ENCODE assay signal across 31 mouse cellular contexts in the genomic region with DNA sequence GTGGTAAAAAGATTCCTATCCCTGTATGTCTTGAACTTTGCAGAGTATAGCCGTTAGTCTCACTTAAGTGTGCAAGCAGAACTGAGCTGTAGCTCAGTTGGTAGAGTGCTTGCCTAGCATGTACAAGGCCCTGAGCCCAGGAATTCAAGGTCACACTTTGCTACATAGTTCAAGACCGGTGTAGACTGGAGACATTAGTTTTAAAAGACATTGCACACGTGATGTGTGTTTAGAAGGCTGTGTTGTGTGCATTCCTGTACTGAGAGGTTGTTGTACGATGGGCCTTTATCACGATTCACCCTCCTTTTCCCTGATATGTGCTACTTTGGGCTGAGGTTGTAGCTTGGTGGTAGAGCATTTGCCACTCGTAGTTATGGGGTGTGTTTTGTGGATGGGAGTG.
"Had no signal": no experiment of that assay in that cellular context is flagged by ENCODE, and none has a peak within 500 bp of the region (broad histone marks: within the 10 kb centered on the region; RNA-seq: fewer than 3 reads in every experiment).

No protein-coding gene starts in this region.

- ATAC-seq: liver, embryonic 12.5 days; liver, postnatal 0 days; lung, postnatal 0 days; midbrain, embryonic 15.5 days; midbrain, embryonic 16.5 days had no signal

- H3K9me3 ChIP-seq: limb, embryonic 10.5 days; limb, embryonic 12.5 days; limb, embryonic 13.5 days; limb, embryonic 15.5 days; liver, embryonic 12.5 days; liver, embryonic 13.5 days; liver, embryonic 15.5 days; lung, embryonic 15.5 days; megakaryocyte, embryonic 14.5 days; midbrain, embryonic 10.5 days; midbrain, embryonic 12.5 days; midbrain, embryonic 15.5 days; neural tube, embryonic 12.5 days had no signal

- H3K4me3 ChIP-seq: left cerebral cortex, adult 2 months; limb, embryonic 10.5 days; limb, embryonic 12.5 days; limb, embryonic 13.5 days; limb, embryonic 15.5 days; liver, embryonic 12.5 days; liver, embryonic 13.5 days; liver, embryonic 15.5 days; lung, embryonic 15.5 days; megakaryocyte, embryonic 14.5 days; midbrain, embryonic 10.5 days; midbrain, embryonic 12.5 days; midbrain, embryonic 15.5 days; myocyte; neural tube, embryonic 12.5 days had no signal

- H3K9ac ChIP-seq: limb, embryonic 12.5 days; limb, embryonic 13.5 days; limb, embryonic 15.5 days; liver, embryonic 12.5 days; liver, embryonic 13.5 days; liver, embryonic 14.5 days; liver, embryonic 15.5 days; liver, postnatal 0 days; lung, embryonic 14.5 days; lung, embryonic 15.5 days; midbrain, embryonic 12.5 days; midbrain, embryonic 15.5 days; neural tube, embryonic 12.5 days had no signal

- H3K4me2 ChIP-seq: limb, embryonic 12.5 days; limb, embryonic 13.5 days; limb, embryonic 15.5 days; liver, embryonic 11.5 days; liver, embryonic 12.5 days; liver, embryonic 13.5 days; liver, embryonic 15.5 days; lung, embryonic 14.5 days; lung, embryonic 15.5 days; midbrain, embryonic 11.5 days; midbrain, embryonic 12.5 days; midbrain, embryonic 15.5 days; neural tube, embryonic 12.5 days had no signal

- H3K27me3 ChIP-seq: lung, embryonic 15.5 days; neural tube, embryonic 12.5 days had no signal

- H3K27ac ChIP-seq: left cerebral cortex, adult 2 months; limb, embryonic 10.5 days; limb, embryonic 12.5 days; limb, embryonic 13.5 days; limb, embryonic 15.5 days; liver, embryonic 12.5 days; liver, embryonic 13.5 days; liver, embryonic 14.5 days; liver, embryonic 15.5 days; lung, embryonic 15.5 days; midbrain, embryonic 10.5 days; midbrain, embryonic 12.5 days; midbrain, embryonic 15.5 days; neural tube, embryonic 12.5 days had no signal

- DNase-seq: left cerebral cortex, postnatal 4 days; liver; liver, embryonic 13.5 days; liver, postnatal 0 days; lung, adult 18-20 months; lung, adult 2 months; lung, embryonic 14.5 days; lung, postnatal 10 days; lung, postnatal 14 days; lung, postnatal 36 days; lung, postnatal 4 days; midbrain, embryonic 14.5 days had no signal

- H3K36me3 ChIP-seq: limb, embryonic 10.5 days; limb, embryonic 12.5 days; limb, embryonic 13.5 days; limb, embryonic 15.5 days; liver, embryonic 12.5 days; liver, embryonic 13.5 days; liver, embryonic 15.5 days; lung, embryonic 15.5 days; midbrain, embryonic 10.5 days; midbrain, embryonic 12.5 days; midbrain, embryonic 15.5 days; neural tube, embryonic 12.5 days had no signal
